Mouse (Mus musculus) liver, adult 2 months (tissue): ENCODE measurements around the gene Axl.

Experiments
- CTCF ChIP-seq: fragments of 200-500 bp; IDR thresholded peaks from 2 replicates; pipeline ENCODE4 v1.5.1; 2011; ENCODE audit warnings: low read depth, low read length, control low read depth
- POLR2A ChIP-seq: fragments of 200-500 bp; IDR thresholded peaks from 2 replicates; pipeline ENCODE4 v1.6.1; 2011; ENCODE audit warnings: low read length, control low read depth; ENCODE audit not compliant: insufficient read depth; ENCODE audit errors: extremely low read depth

DNA sequence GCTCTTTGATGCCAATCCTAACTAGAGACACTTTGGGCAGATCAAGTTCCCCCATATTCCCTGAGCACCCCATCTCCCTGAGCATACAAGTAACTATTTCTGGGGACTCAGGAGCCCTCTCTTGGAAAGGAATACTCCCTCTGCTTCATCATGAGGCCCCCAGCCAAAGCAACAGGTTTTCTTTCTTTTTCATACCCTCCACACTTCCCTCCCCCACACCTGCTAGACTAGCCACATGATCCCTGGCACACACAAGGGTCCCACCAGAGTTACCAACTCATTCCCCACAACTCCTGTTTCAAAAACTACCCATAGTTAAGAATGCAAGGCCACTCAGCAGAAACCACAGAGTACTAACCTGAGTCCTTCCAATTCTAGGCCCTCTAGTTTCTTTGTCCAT lies 35.4 kb downstream of the Axl start:
- TF ChIP-seq CTCF (no peak), POLR2A (no peak)
